Mouse (Mus musculus) kidney, adult 2 months (tissue): ENCODE results near the gene Odf3l2.

Experiments used
- CTCF ChIP-seq: fragments of 200-500 bp; conservative IDR thresholded peaks from 2 replicates; pipeline ENCODE4 v1.5.1; 2011; ENCODE audit warnings: low read depth, mild to moderate bottlenecking, control low read depth, low read length, moderate library complexity, mixed read lengths; ENCODE audit not compliant: insufficient read depth, insufficient read length
- POLR2A ChIP-seq: fragments of 200-500 bp; IDR thresholded peaks from one replicate; pipeline ENCODE4 v1.6.1; 2011; ENCODE audit warnings: low read depth, low read length, control low read depth

DNA sequence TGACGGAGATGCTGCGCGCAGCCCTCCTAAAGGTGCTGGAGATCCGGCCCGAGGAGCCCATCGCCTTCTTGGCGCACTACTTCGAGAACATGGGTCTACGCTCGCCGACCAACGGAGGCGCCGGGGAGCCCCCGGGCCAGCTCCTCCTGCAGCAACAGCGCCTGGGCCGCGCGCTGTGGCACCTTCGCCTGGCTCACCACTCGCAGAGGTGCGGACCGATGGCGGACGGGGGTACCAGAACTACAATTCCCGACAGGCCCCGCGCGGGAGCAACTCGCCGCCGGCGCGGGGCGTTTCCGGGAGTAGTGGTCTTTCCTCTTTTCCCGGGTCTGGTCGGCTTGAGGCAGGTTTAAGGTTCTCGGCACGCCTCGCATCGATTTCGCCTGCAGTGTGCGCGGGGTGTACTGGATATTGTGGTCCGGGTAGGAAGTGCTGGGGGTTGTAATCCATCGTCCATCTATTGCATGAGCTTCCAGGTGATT, 24.1 kb upstream of the Odf3l2 start:
- TF ChIP-seq CTCF (no peak), POLR2A (no peak)
